Mouse (Mus musculus) cerebellum, adult 2 months (tissue): ENCODE results near the gene Abcb4.

Source experiments
- CTCF ChIP-seq: fragments of 200-500 bp; IDR thresholded peaks from 2 replicates; pipeline ENCODE4 v1.5.1; 2011; ENCODE audit warnings: low read depth, mild to moderate bottlenecking, control low read depth, low read length, moderate library complexity, borderline replicate concordance; ENCODE audit not compliant: insufficient read depth
- POLR2A ChIP-seq: fragments of 200-500 bp; IDR thresholded peaks from 2 replicates; pipeline ENCODE4 v1.6.1; 2011; ENCODE audit warnings: low read length, control low read depth, borderline replicate concordance; ENCODE audit not compliant: insufficient read depth

GRCm38 (mm10) chr5:8990526-8990925 lies 97.0 kb downstream of the Abcb4 start:
- TF ChIP-seq POLR2A (no peak), CTCF (no peak)
